Mouse (Mus musculus) left cerebral cortex, postnatal 4 days (tissue): ENCODE data around the gene Hmga1b. TPM values are rescaled to one million over a fixed set of nuclear protein-coding genes. Genes with fewer than 3 reads are reported as not detected.
"Not testable (repeated sequence)": the region's sequence is repeated elsewhere in the genome, so short reads cannot be mapped to it uniquely, and the experiment has no call there.

Source experiments
- DNase-seq: peaks from one replicate; pipeline ENCODE4 v3.0.0-alpha.2; 2022
- intact Hi-C: fragments of 180-260 bp; cut with DNase I; formaldehyde crosslinking; loops from one replicate; pipeline ENCODE4 v1.15.1; 2025
- total RNA-seq, 2 experiments: library from RNA; stranded (reverse); gene quantifications; 2 replicates each; pipeline ENCODE4 v1.2.3; 2021

Hmga1b gene
- total RNA-seq, 2 experiments from 2014 or later, result 29.6 to 85.6 TPM

GRCm38 (mm10) chr11:120731395-120731794 lies 31.2 kb upstream of the Hmga1b start:
- intact Hi-C loops, result no loop called here
- no peak for DNase-seq

- no peak for DNase-seq
- intact Hi-C loops, result no loop called here
Observed at GRCm38 (mm10) chr11:120731858-120732680, 30.5 kb upstream of the Hmga1b start, which contains the start of gene Cbr2. Cbr2 (minus strand) TSS chr11:120732114.

DNA sequence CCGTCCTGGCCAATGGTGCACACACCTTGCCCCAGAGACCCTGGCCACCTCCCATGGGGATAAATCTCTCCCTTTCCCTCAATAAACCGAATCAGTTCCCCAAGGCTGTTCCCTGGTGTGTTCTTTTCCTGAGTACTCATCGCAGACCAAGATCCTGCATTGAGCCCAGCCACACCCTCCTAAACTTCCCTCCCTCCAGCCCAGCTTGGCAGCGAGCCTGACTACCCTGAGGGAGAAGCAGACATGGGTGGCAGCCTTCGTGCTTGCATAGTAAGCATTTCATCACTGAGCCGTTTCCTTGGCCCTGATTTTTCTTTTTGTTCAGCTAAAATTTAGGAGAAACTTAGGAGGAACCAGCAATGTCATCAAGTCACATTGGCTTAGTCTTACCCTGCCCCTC lies 29.1 kb upstream of the Hmga1b start:
- DNase-seq, result no peak
- intact Hi-C loops, result no loop called here

DNA sequence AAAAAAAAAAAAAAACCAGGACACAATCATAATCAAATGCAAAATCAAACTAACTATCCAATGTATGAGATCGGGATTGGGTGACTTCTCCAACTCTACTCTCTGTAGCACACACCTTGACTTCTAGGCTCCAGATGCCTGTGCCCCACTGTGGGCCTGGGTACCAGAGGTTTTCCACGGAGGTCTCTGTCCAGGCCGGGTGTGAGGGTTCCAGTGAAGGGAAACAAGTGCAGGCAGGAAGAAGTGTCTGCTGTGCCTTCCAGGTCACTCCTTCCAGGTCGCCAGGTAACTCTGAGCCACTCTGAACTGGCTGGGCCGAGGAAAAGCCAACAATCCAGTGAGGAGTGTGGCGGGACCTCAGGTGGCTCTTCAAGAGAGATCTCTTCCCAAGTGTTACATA lies 26.2 kb upstream of the Hmga1b start:
- intact Hi-C loops, result no loop called here

GRCm38 (mm10) chr11:120740981-120741380 lies 21.6 kb upstream of the Hmga1b start:
- DNase-seq, result no peak
- intact Hi-C loops, result no loop called here

More for the DNA sequence above, 26.2 kb upstream of the Hmga1b start:
- DNase-seq, result no peak

DNA sequence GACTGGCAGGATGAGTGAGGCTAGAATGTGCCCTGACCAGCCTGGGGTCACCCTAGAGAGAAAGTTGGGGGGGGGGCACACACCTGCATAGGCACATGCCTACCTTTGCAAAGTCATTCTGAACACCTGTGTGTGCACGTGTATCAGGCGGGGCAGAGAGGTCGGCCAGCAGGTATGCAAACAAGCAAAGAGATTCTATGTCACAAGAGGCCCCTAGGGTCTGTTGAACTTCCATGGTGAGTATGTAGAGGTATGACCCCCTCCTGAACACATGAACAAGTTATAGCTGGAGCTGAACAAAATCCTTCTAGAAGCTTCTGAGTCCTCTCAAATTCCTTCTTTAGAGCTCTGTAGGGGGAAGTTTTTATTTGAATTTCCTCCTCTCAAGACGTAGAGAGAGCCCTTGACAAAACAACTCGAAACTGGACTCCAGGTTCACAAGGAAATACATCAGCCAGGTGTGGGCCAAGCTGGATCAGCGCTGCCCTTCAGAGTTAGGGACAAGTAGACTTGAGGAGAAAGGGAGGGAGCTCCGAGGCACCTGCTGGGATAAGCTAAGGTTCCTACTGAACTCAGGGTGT lies 18.4 kb upstream of the Hmga1b start:
- intact Hi-C loops, result no loop called here
- DNase-seq, result no peak

- intact Hi-C loops, result no loop called here
- DNase-seq, result no peak
Observed at GRCm38 (mm10) chr11:120747974-120748373, 14.6 kb upstream of the Hmga1b start.

GRCm38 (mm10) chr11:120749430-120749829 lies 13.2 kb upstream of the Hmga1b start:
- DNase-seq, result no peak
- intact Hi-C loops, result no loop called here

GRCm38 (mm10) chr11:120751606-120752005 lies 11.0 kb upstream of the Hmga1b start:
- intact Hi-C loops, result no loop called here
- DNase-seq, result no peak

- intact Hi-C loops, result no loop called here
- no peak for DNase-seq
Observed at GRCm38 (mm10) chr11:120760236-120760635, 2.4 kb upstream of the Hmga1b start.

DNA sequence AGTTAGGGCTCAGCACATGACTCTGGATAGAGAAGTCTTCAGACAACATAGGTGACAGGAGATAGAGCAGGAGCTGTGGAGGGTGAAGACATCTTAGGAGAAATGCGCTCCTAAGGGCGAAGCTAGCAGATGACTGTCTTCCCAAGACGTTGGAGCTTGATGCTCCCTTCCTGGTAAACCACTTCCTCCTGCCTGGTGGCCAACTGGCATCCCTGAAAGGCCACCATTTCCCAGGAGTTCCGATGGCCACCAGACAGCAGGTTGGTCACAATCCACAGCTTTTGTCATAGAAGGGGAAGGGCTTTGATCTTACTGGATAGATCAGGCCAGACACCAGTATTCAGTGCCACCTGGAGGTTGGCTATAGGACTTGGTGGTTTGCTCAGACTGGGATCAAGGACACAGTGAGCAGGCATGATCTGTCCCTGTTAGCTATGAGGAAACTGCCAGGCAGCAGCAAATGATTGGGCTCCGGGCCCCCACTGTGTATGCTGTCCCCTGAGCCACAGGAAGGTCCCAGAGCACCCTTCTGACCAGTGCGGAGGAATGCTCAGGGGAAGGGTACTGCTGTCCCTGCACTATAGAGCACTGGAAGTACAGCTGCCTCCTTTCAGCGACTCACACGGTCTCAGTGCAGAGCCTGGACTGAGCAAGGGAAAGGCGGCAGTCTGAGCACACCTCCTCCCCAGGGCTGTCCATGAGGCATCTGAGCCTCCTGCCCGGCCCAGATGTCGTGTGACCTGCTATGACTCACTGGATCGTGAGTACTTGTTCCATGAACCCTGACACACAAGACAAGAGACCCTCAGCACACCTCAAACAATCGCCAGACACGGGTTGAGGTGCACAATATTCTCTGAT lies 553 bp upstream of the Hmga1b start:
- intact Hi-C loops, result no loop called here

DNA sequence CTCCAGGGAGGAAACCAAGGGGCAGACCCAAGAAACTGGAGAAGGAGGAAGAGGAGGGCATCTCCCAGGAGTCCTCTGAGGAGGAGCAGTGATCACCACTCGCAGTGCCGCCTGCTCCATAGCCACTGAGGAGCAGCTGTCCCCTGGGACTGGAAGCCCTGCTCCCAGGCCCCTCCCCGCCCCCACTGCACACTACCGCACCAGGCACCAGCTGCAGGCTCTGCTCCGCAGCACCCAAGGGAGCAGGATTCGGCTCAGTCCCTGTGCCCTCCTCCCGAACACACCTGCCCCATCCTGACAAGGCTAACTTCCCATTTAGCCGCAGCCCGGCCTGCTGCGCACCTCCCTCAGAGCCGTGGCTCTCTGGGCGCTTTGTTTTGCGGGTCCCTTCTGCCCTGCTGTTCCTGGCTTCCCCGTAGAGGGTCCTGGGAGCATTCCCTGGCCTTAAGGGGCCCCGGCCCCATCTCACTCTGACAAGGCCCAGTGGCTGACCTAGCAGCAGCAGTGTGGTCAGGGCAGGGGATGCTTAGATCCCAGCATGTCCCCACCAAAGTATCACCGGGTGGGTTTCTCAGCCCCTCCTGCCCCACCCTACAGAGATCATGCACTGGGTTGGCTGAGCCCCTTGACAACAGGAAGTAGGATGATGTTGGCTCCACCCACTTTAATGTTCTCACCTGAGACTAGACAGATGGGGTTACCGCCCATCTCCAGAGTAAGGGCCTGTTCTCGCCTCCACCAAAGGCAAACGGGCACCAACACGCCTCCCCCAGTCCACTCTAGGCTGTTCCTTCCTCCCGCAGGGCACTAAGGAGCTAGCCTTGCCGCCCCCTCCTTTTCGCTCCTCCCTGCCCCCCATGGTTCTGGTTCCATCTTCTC lies 766 bp downstream of the Hmga1b start:
- intact Hi-C loops, DNase-seq: not testable (repeated sequence)

More for the DNA sequence above, 553 bp upstream of the Hmga1b start:
- no peak for DNase-seq

- DNase-seq, intact Hi-C loops: not testable (repeated sequence)
Observed at GRCm38 (mm10) chr11:120767023-120767422, 4.4 kb downstream of the Hmga1b start.

- DNase-seq, result no peak
- intact Hi-C loops, result no loop called here
Observed at GRCm38 (mm10) chr11:120768206-120768605, 5.6 kb downstream of the Hmga1b start.

DNA sequence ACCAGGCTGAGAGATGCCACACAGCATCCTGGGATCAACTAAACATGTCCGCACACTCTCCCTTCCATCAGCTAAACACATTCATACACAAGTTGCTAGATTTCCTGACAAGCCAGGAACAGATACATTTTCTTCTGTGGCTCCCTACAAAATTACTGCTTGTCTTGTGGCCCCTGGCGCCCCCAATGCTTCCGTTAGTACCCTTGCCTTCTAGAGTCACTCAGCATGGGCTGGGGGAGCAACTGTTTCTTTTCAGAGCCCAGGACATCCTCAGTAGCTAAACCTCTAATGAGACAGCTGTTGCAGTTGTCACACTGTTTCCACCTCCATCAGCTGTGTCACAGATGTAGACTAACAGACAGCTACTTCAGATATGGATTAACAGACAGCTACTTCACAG lies 10.2 kb downstream of the Hmga1b start:
- no peak for DNase-seq
- intact Hi-C loops, result no loop called here

DNA sequence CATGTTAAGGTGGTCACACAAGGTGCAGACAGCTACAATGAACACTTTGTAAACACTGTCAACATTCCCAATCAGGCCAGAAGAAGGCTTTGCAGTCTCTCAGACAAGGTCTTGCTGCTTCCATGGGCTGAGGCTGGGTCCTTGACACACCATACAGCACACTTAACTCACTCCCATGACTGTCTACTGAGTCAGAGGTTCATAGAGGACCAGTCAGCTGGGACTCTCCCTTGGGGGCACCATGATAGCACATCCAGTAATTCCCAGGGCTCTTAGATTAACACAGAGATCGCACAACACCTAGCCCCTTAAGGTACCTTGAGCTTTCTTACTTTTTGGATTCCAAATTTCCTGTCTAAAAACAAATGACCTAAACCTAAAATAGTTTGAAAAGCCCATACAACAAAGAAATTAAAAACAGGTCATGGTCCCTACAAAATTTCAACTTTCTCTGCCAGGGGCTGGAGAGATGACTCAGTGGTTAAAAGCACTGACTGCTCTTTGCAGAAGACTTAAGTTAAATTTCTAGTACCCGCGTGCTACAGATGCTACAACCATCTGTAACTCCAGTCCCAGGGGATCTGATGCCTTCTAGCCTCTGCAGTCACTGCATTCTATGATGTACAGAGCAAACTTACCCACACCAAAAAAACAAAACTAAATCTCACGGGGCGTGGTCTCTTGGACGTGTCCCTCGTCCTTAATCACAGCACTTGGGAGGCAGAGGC lies 11.0 kb downstream of the Hmga1b start:
- no peak for DNase-seq
- intact Hi-C loops, result no loop called here

GRCm38 (mm10) chr11:120775774-120776469 lies 13.3 kb downstream of the Hmga1b start:
- intact Hi-C loops, result loop anchor here (2.0 kb wide), 1 partner anchor 55 kb away; the partner anchor contains the start of gene Rac3
- peak; percentile 97 for DNase-seq

GRCm38 (mm10) chr11:120777123-120777522 lies 14.5 kb downstream of the Hmga1b start:
- no peak for DNase-seq
- intact Hi-C loops, result loop anchor here (2.0 kb wide), 1 partner anchor 56 kb away; the partner anchor contains the start of gene Rac3

DNA sequence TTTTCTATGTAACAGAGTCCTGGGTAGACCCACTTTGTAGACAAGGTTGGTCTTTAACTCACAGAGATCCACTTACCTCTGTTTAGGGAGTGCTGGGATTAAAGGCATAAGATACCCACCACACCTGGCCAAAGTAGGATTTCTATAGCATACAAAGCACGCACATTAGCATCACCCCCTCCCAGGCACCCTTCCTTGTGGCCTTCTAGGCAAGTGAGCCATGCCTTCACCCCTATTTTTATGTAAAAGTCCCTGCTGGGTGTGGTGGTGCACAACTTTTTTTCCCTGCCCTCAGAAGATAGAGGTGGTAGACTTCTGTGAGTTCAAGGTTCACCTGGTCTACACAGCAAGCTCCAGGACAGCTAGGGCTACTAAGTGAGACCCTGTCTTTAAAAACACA lies 17.3 kb downstream of the Hmga1b start:
- no peak for DNase-seq
- intact Hi-C loops, result loop anchor here (10.0 kb wide), 1 partner anchor 165 kb away; the partner anchor contains the start of gene Pcyt2
